Mouse (Mus musculus) G1E (cell line): Measurements from ENCODE around the gene Rprm. TPM values are rescaled to one million over a fixed set of nuclear protein-coding genes. Genes with fewer than 3 reads are reported as not detected.

Source experiments
- ATAC-seq: 2 replicates; pipeline ENCODE4 v1.8.0; 2016; ENCODE audit warnings: mild to moderate bottlenecking; ENCODE audit not compliant: insufficient number of reproducible peaks, poor library complexity, low FRiP score, severe bottlenecking; ENCODE audit errors: extremely low read depth
- DNase-seq: peaks from one replicate; pipeline ENCODE4 v3.0.0; 2012; ENCODE audit warnings: low spot score
- H3K27me3 ChIP-seq: 2 replicates; pipeline ENCODE4 v1.6.1; 2012; ENCODE audit warnings: mild to moderate bottlenecking, low read length, inconsistent platforms; ENCODE audit not compliant: insufficient read depth
- H3K36me3 ChIP-seq: replicated peaks from 2 replicates; pipeline ENCODE3; 2012; ENCODE audit warnings: mild to moderate bottlenecking, inconsistent platforms
- H3K4me1 ChIP-seq: 2 replicates; pipeline ENCODE4 v1.6.1; 2012; ENCODE audit warnings: low read depth, low read length, inconsistent platforms, mixed read lengths; ENCODE audit not compliant: insufficient read depth
- H3K4me3 ChIP-seq: 2 replicates; pipeline ENCODE4 v1.5.1; 2012; ENCODE audit warnings: low read depth, mild to moderate bottlenecking, inconsistent platforms, low read length, moderate library complexity, mixed read lengths
- H3K9me3 ChIP-seq: replicated peaks from 2 replicates; pipeline ENCODE4 v1.6.1; 2012; ENCODE audit warnings: inconsistent platforms
- CTCF ChIP-seq: IDR thresholded peaks from 2 replicates; pipeline ENCODE4 v1.5.1; 2012; ENCODE audit warnings: low read depth, low read length, inconsistent platforms, mixed read lengths
- GATA1 ChIP-seq: IDR thresholded peaks from 2 replicates; pipeline ENCODE4 v1.6.1; 2012; ENCODE audit warnings: borderline replicate concordance, low read length, inconsistent platforms, mixed read lengths
- GATA2 ChIP-seq: IDR thresholded peaks from 2 replicates; pipeline ENCODE4 v1.6.1; 2012; ENCODE audit warnings: low read depth, low read length, inconsistent platforms, borderline replicate concordance
- POLR2AphosphoS5 ChIP-seq: IDR thresholded peaks from 2 replicates; pipeline ENCODE4 v1.6.1; 2012; ENCODE audit warnings: low read depth, low read length, inconsistent platforms; ENCODE audit not compliant: insufficient replicate concordance
- TAL1 ChIP-seq: conservative IDR thresholded peaks from 2 replicates; pipeline ENCODE4 v1.6.1; 2012; ENCODE audit warnings: low read depth, low read length, inconsistent platforms, mixed read lengths
- polyA plus RNA-seq: library from polyadenylated mRNA; stranded (reverse); fragments of >175 nt; gene quantifications from 2 replicates; pipeline ENCODE4 v1.2.3, GENCODE M21; 2012
- total RNA-seq, 2 experiments: library from RNA; stranded (forward) in 1 of 2; stranded (reverse) in 1 of 2; fragments of 200-1000 nt in 1 of 2; fragments of >200 nt in 1 of 2; fragmentation: Nextera tagmentation in 1 of 2; gene quantifications; 2 replicates each; pipeline ENCODE4 v1.2.3; 2014 to 2017

Gene Rprm
- total and polyA plus RNA-seq, 3 experiments: not detected

GRCm38 (mm10) chr2:54092616-54093015 is 7.3 kb upstream of the Rprm start:
- TF ChIP-seq POLR2AphosphoS5 (no peak), GATA1 (no peak), CTCF (no peak), GATA2 (no peak), TAL1 (no peak)
- Histone ChIP-seq H3K4me1 (no peaks in the 10 kb centered on the region), H3K27me3 (no peaks in the 10 kb centered on the region), H3K4me3 (no peak overlapping the region), H3K36me3 (no peaks in the 10 kb centered on the region), H3K9me3 (0 out of 2 replicates have a peak, but pooled peaks cover 3% of the 10 kb centered on the region)
- ATAC-seq: no peak
- no peak for DNase-seq

- Histone ChIP-seq H3K36me3 (no peaks in the 10 kb centered on the region), H3K4me1 (no peaks in the 10 kb centered on the region), H3K4me3 (no peak overlapping the region), H3K27me3 (no peaks in the 10 kb centered on the region), H3K9me3 (peaks cover 22% of the 10 kb centered on the region)
- TF ChIP-seq TAL1: no peak
- TF ChIP-seq POLR2AphosphoS5: no peak
- TF ChIP-seq CTCF: no peak
- no peak for ATAC-seq
- no peak for DNase-seq
These were observed 902 bp upstream of the Rprm start for GRCm38 (mm10) chr2:54086254-54086653.

GRCm38 (mm10) chr2:54084737-54085429 is 469 bp downstream of the Rprm start:
- TF ChIP-seq POLR2AphosphoS5 (no peak), CTCF (no peak), TAL1 (no peak), GATA1 (no peak), GATA2 (no peak)
- Histone ChIP-seq H3K36me3 (no peaks in the 10 kb centered on the region), H3K4me1 (no peaks in the 10 kb centered on the region), H3K9me3 (peaks cover 22% of the 10 kb centered on the region), H3K27me3 (no peaks in the 10 kb centered on the region), H3K4me3 (no peak overlapping the region; the same call in 1 of the 2 replicates)
- ATAC-seq (no peak), DNase-seq (no peak)

- no peak overlapping the region for H3K4me3 ChIP-seq
- H3K4me1 ChIP-seq: no peaks in the 10 kb centered on the region
- peaks cover 22% of the 10 kb centered on the region for H3K9me3 ChIP-seq
- no peak for DNase-seq
- no peaks in the 10 kb centered on the region for H3K27me3 ChIP-seq
- no peak for TF ChIP-seq GATA1
- no peaks in the 10 kb centered on the region for H3K36me3 ChIP-seq
- no peak for ATAC-seq
These were observed 1.3 kb downstream of the Rprm start for GRCm38 (mm10) chr2:54083861-54084736.

GRCm38 (mm10) chr2:54078961-54079360 is 6.4 kb downstream of the Rprm start:
- no peak for DNase-seq
- no peak overlapping the region for H3K4me3 ChIP-seq
- ATAC-seq: no peak
- H3K9me3 ChIP-seq: no peaks in the 10 kb centered on the region; the same call in 1 of the 2 replicates
- TF ChIP-seq TAL1 (no peak), GATA2 (no peak), CTCF (no peak), GATA1 (no peak), POLR2AphosphoS5 (no peak)
- no peaks in the 10 kb centered on the region for H3K36me3 ChIP-seq
- H3K27me3 ChIP-seq: no peaks in the 10 kb centered on the region
- no peaks in the 10 kb centered on the region for H3K4me1 ChIP-seq

GRCm38 (mm10) chr2:54071526-54071925 is 13.8 kb downstream of the Rprm start:
- Histone ChIP-seq H3K4me3 (no peak overlapping the region), H3K27me3 (no peaks in the 10 kb centered on the region), H3K4me1 (no peaks in the 10 kb centered on the region), H3K36me3 (no peaks in the 10 kb centered on the region), H3K9me3 (no peaks in the 10 kb centered on the region; the same call in 1 of the 2 replicates)
- no peak for DNase-seq
- no peak for ATAC-seq
- TF ChIP-seq GATA1 (no peak), CTCF (no peak), TAL1 (no peak), GATA2 (no peak), POLR2AphosphoS5 (no peak)
